Mouse (Mus musculus): ENCODE measurements around the gene Ap2a1. TPM values are rescaled to one million over a fixed set of nuclear protein-coding genes. Genes with fewer than 3 reads are reported as not detected.

Gene Ap2a1
- total RNA-seq, 2 experiments from 2014 or later = 81.7 to 97.4 TPM

DNA sequence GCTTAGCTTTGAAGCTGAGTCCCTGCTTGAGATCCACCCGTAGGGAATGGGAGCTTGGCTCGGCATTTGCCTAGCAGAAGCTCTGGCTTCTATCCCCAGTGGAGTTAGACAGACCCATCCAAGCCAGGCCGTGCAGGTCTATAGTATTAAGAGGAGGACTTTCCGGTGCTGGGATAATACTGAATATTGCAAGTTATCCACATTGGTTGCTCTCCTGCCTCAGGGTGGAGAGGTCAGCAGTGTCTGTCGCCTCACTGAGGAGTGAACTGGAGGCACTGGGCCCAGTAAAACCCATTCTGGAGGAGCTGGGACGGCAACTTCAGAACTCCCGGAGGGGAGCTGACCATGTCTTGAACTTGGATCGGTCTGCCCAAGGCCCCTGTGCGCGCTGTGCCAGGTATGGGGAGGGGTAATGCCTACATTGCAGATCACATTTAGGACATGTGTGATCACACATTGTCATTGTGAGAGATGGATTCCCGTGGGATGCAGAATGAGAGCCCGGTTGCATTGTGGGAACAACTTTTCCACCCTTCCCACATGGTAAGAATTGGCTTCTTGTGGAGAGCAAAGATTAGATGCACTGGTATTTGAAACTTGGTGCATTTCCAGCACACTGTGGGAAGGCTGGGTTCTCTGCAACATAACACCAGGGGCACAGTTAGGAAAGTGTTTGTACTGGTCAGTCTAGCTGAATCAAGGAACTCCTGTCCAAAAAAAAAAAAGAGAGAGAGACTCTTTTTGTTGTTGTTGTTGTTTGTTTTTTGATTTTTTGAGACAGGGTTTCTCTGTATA, 25.0 kb upstream of the Ap2a1 start:
- no peak for DNase-seq (ENCODE audit: low spot score in 2 of 2)

DNA sequence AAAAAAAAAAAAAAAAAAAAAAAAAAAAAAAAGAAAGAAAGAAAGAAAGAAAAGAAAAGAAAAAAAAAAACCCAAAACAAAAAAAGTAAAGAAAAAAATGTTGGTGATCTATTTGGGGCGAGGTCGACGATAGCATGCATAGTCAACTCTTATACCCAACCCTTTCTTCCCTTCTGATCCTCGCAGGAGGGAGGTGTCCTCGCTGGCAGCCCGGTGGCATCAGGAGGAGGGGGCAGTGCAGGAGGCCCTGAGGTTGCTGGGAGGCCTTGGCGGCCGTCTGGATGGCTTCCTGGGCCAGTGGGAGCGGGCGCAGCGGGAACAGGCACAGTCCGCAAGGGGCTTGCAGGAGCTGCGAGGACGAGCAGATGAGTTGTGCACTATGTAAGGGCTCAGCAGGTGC, 24.3 kb upstream of the Ap2a1 start:
- DNase-seq (ENCODE audit: low spot score in 2 of 2) = no peak

DNA sequence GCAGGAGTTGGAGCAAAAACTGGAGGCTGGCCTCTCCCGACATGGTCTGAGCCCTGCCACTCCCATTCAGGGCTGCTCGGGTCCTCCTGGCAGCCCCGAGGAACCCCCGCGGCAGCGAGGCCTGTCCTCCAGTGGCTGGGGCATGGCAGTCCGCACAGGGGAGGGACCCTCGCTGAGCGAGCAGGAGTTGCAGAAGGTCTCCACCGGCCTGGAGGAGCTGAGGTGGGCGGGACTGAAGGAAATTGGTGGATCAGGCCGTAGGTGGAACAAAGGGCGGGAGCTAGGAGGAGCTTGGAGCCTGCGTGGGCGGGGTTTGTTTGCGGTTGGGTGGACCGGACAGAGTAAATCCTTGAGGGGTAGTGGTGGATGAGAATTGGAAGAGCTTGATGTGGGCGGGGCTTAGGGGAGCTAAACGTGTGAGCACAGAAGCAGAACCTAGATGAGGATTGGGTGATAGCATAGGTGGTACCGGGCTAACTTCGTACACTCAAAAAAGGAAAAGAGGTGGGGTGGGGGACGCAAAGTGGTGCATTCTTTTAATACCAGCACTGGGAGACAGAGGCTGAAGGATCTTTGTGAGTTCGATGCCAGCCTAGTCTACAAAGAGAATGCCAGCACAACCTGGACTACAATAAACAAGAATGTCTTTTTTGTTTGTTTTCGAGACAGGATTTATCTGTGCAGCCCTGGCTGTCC, 23.5 kb upstream of the Ap2a1 start:
- peak; percentile 86 for DNase-seq (ENCODE audit: low spot score in 2 of 2)

DNA sequence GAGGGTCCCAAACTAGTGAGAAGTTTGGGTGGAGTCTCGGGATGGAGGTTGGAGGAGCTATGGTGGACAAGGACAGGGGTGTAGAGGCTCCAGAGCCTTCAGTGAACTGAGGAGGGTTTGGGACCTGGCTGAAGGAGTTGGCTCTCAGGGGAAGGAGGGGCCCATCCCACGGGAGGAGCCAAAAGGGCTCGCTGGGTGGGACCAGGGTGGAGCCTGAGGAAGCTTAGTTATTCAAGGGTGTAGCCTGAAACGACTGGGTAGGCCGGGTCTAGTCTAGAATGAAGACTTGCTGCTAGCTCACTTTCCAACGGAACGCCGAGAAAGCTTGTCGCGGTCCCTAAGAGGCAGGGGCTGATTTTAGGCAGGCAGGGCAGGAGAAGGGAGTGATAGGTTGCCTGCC, 22.7 kb upstream of the Ap2a1 start:
- peak; percentile 62 to 73 for DNase-seq (ENCODE audit: low spot score in 2 of 2)

DNA sequence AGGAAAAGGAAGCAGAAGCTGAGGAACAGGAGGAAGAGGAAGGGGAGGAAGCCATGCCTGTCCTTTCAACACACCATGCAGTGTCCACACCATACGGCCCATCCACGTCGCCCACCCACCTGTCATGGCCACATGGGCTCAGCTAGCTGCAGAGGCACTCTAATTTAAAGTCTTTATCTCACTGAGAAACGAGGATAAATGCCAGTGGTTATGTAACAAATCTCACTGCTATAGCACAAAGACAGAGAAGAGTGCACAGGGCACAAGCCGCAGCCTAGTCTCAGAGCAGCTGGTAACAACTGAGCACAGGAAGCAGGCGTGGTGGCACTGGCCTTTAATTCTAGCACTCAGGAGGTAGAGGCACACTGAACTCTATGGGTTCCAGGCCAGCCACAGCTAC, 20.6 kb upstream of the Ap2a1 start:
- no peak for DNase-seq (ENCODE audit: low spot score in 2 of 2)

DNA sequence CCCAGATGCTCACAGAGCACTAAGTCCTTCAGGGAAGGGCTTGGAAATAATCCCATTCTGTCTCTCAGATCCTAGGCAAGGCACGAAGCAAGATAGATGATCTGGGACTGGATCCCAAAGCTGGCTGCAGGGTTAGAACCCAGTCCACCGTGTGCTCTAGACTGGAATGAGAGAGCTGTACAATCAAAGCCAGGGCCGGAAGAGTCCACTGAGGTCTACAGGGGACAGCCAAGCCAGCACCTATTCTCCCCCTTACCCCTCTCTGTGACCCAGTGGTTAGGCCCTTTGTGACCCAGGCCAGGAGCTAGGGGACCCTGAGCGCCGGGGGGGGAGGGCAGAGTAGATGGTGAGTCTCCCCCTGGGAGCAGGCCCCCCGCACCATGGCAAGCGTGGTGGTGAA, 13.6 kb upstream of the Ap2a1 start, which contains the start of gene Tsks:
TSS of gene Tsks (plus strand) at position 301 of the 400 bp plus-strand sequence.
- DNase-seq (ENCODE audit: low spot score in 2 of 2) = no peak

DNA sequence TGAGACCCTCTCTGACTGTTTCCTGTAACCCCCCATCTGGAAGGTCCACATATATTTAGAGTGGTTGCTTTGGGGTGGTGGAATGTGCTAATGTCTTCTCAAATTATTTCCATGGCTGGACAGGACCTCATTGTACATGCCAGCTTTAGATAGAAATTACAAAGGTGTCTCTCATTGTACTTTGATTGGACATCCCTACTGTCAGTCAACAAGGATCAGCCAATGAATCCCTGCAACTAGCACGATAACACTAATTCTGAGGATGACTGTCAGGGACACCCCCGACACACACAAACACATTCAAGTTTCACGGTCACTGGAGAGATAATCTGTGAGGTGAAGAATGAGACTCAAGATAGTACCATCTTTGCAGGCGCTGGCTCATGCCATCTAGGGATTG, 9.4 kb upstream of the Ap2a1 start:
- DNase-seq (ENCODE audit: low spot score in 2 of 2) = no peak

DNA sequence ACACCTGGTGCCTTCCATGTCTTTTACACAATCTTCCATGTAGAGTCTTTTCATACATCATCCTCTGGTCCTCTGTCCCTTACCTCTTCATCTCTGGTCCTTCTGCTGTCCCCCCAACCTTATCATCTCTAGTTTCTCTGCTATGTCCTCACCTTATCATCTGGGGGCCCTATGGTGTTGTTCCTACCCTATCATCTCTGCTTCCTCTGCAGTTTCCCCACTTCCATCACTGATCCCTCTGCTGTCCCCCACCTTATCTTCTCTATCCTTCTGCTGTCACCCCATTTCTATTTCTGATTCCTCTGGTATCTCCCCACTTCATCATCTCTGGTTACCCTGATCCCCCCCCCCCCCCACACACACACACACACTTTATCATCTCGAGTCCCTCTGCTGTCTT, 726 bp downstream of the Ap2a1 start:
- no peak for DNase-seq (ENCODE audit: low spot score in 2 of 2)

DNA sequence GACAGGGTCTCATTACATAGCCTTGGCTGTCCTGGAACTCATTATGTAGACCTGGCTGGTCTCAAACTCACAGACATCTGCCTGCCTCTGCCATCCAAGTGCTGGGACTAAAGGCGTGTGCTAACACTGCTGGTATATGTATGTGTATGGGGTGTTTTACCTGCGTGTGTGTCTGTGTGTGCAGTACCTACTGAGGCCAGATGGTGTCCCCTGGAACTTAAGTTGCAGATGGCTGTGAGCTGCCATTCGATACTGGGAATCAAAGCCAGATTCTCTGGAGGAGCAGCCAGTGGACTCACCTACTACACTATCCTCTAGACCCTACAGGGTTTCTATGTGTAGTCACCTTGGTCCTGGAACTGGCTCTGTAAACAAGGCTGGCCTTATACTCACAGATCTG, 3.8 kb downstream of the Ap2a1 start:
- DNase-seq (ENCODE audit: low spot score in 2 of 2) = no peak

DNA sequence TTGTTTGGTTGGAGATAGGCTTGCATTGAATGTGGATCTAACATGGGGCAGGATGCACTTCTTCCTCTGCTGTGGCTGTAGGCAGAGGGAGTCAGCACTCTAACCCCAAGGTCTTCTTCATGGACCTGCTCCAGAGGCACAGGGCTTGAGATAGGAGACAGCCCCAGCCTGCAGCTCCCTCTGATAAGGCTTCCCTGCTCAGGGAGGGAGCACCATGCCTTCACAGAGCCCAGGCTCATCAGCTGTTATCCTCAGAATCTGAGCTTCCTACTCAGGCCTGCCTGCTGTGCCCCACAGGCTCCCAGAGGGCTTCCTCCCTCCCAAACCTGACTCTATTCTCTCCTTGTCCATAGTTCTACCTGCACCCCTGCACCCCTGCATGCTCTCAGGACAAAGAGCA, 6.8 kb downstream of the Ap2a1 start:
- DNase-seq (ENCODE audit: low spot score in 2 of 2) = no peak

DNA sequence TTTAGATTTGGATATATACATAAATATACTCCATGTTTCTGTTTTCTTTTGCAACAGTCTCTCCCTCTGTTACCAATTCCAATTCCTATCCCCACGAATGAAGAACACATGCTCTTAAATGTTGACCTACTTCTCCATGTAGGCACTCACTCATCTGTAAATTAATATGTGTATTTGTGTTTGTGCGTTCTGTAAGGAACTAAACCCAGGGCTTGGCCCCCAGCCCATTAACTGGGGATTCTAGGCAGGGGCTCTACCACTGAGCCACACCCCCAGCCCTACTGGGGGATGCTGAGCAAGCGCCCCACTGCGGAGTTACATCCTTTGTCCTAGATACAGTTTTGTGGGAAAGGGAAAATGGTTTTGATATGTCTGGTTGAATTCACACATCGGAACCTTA, 10.2 kb downstream of the Ap2a1 start:
- DNase-seq (ENCODE audit: low spot score in 2 of 2) = no peak

DNA sequence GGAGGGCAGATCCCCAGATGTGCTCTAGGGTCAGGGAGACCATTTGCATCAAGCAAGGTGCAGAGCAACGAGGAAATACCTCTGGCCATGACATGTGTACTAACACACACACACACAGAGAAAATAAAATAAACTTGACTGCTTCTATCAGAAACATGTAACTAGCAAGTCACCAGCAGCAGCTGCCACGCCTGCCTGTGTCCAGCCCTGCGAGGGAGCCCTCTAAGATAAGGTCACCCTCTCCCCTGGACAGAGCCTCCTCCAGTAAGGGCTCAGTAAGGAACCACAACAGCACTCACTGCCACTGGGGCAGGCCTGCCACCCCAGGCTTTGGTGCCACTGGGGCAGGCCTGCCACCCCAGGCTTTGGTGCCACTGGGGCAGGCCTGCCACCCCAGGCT, 11.1 kb downstream of the Ap2a1 start:
- no peak for DNase-seq (ENCODE audit: low spot score in 2 of 2)

DNA sequence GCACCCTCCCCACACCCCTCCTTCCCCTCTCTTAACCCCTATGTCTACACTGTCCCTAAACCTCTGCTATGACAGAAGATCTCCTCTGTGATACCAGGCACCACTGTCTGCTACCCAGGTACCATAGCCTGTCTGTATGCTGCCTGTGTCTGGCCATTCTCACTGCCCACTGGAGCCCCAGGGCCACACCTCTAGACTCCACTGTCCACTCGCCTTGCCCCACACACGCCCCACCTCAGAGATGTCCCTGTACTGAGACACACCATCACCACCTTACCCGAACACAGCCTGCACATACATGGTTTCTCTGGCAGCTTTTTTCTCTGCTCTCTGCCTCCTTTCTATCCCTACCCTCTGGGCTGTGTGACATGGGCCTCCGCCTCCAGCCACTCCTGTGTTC, 12.4 kb downstream of the Ap2a1 start:
- DNase-seq (ENCODE audit: low spot score in 2 of 2) = no peak

DNA sequence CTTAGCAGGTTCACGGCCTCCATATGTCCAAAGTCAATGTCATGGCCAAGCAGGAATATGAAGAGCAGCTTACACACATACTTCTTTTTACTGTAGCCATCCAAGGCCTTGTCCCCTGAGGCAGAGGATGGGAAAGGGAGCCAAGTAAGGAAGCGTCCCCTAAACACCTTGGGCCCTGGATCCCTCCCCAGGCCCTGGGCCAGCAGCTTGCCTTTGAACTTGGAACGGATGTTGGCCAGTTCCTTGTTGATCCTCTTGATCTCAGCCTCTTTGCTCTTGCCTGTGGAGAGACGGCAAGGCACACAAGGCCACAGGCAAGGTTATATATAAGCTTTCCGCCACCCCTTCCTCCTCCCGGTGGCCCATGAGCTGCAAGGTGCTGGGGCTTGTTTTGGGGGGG, 13.1 kb downstream of the Ap2a1 start:
- DNase-seq (ENCODE audit: low spot score in 2 of 2) = no peak

DNA sequence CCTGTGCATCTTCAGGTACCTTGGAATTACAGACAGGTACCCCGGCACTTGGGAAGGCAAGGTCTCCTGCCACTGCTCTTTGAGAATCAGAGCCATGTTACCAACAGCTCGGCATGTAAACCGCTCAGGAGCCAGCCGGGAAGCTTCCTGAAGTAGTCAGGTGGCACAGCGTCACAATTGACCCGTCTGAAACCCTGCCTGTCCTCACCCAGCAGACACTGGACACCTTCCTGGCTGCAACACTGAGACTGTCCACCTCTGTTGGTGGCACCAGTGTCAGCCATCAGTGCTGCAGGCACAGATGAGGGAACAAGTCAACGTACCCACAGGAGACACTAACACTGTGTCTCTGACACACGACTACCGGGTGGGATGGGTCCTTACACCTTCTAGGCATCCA, 14.0 kb downstream of the Ap2a1 start:
- DNase-seq (ENCODE audit: low spot score in 2 of 2) = no peak

DNA sequence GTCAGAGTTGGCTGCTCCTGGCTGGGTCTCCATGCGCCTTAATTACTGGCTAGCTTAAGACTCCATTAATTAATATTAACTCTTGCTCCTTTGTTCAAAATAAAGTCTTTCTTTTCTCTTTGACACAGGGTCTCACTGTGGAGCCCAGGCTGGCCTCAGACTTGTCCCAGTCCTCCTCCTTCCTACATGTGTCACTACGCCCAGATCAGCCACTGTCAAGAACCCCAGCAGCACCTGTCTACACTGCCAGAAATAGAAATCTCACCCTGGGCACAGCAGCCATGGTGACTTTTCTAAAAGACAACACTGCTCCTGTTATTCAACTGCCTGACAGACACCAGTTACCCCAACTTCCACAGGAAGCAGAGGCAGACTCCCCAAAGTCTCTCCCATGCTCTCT, 14.9 kb downstream of the Ap2a1 start:
- no peak for DNase-seq (ENCODE audit: low spot score in 2 of 2)

DNA sequence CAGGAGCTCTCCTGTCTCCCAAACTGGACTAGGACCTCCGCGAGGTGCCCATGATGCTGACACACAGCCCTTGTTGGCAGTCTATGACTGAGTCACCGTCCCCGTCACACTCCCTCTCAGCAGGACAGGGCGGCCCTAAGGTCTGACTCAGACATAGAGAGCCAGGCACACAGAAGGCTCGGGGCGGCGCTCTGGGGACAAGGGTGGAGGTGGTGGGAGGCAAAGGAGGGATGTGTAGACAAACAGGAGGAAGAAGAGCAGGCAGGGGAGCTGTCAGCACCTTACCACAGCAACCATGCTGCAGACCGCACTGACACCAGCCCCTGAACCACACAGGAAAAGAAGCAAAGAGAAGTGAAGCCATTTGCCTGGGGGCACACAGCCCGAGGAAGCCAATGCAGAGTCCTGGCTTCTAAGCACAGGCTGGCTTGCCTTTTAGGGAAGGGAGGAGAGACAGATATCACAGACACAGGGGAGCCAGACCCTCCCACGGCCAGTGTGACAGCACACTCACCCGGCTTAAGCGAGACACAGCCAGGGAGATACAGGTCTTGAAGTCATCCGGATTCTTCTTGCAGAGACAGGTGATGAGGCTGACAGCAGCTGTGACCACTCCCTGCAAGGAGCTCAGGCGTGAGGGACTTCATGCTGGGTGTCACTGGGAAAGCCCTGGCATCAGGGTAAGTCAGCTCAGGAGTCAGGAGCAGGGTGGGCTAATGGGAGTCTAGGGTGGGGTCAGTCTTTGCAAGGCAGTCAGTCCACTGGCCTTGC, 20.4 kb downstream of the Ap2a1 start:
- peak in 1 of 2 experiments; percentile 54 for DNase-seq (ENCODE audit: low spot score in 2 of 2)

DNA sequence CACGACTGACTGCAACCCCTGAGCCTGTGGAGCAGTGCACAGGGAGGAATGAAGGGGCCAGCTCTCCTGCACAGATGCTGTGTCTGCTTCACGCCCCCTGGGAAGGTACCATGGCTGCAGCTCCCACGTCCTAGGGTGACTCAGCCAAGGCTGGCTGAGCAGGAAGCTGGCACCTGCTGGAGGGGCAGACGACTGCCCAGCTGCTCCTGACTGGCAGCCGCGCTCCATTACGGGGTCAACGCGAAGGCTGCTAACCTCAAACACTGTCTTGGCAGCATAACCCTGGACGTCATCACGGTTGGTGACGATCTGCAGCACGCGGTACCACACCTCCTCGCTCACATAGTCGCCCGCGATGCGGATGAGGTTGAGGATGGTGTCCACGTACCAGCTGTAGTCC, 23.9 kb downstream of the Ap2a1 start:
- no peak for DNase-seq (ENCODE audit: low spot score in 2 of 2)

DNA sequence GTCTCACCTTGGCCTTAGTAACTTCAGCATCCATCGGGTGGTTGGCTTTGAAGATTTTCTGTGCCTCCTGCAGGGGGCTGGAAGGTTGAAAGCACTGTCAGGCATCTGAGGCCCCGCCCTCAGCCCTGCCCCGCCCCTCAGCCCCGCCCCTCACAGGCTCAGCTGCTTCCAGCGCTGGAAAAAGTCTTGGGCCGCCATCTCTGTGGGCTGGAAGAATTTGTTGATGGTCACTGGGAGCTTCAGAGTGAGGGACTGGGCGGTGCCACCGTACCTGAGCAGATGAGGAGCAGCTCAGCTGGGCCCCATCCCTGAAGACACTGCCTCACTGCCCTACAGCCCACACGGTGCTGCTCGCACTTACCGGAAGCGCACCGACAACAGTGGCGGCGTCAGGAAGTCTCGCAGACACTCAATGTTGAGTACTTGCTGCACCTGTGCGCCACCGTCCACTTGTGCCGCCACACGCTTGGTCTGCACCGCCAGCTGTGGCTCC, 28.0 kb downstream of the Ap2a1 start:
- DNase-seq (ENCODE audit: low spot score in 2 of 2) = no peak

DNA sequence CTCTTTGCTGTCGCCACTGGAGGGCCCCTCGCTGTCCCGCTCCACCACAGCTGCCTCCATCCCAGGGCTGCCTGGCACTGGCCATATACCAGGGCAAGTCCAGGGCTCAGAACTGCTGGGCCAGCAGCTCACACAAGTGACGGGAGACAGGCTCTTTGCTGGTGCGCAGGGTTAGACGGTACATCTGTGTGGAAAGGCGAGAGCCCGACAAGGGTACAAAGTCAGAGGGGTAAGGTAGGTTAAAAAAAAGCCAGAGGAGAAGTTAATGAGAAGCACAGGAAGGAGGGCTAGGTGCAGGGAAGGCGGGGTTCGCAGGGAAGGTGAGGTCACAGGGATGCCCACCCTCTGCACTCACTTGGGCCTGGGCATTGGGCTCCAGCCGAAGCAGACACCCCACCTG, 28.7 kb downstream of the Ap2a1 start:
- DNase-seq (ENCODE audit: low spot score in 2 of 2) = no peak

DNA sequence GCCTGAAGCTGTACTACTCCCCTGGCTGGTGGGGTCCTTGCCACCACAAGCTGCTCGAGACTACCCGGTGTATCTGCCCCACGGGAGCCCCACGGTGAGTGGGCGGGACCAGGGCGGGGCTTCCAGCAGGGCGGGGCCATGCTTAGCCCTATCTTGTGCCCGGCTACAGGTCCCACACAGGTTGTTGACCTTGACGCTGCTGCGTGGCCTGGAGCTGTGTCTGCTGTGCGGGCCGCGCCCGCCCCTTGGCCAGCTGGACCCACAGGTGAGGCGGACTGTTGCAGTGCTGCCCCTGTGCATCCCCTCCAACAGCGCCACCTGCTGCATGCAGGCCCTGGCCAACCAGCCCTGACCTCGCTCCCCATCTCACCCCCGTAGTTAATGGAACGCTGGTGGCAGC, 30.7 kb downstream of the Ap2a1 start:
- peak in 1 of 2 experiments; percentile 45 for DNase-seq (ENCODE audit: low spot score in 2 of 2)

DNA sequence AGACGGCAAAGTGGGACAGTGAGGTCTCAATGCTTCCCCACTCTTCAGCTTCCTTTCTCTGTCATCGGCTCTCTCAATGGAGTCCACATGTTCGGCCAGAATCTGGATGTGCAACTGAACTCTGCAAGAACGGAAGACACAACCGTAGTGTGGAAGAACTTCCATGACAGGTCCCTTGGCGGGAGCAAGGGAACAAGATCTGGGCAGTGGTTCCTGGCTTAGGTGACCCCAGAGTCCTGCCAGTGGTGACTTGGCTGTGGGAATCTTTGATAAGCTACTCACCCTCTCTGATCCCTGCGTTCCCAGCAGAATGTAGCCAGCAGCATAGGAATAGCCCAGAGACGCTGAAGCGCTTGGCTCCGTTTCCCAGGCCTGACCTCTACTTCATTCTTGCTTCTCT, 32.8 kb downstream of the Ap2a1 start:
- DNase-seq (ENCODE audit: low spot score in 2 of 2) = no peak
